Mouse (Mus musculus) testis, adult 2 months (tissue): Measurements from ENCODE around the gene Ccdc103.

ENCODE experiments used
- CTCF ChIP-seq: fragments of 200-500 bp; IDR thresholded peaks from 2 replicates; pipeline ENCODE4 v1.5.1; 2012; ENCODE audit warnings: low read depth, mild to moderate bottlenecking, inconsistent platforms, low read length, moderate library complexity; ENCODE audit not compliant: control insufficient read depth, insufficient read depth, insufficient replicate concordance
- POLR2A ChIP-seq: fragments of 200-500 bp; IDR thresholded peaks from 2 replicates; pipeline ENCODE4 v1.6.1; 2012; ENCODE audit warnings: low read depth, mild to moderate bottlenecking, inconsistent platforms, low read length, moderate library complexity; ENCODE audit not compliant: control insufficient read depth

GRCm38 (mm10) chr11:102845926-102846325 lies 35.1 kb upstream of the Ccdc103 start:
- no peak for TF ChIP-seq CTCF
- no peak for TF ChIP-seq POLR2A
